Mouse (Mus musculus) gastrocnemius, postnatal 36 days (tissue): ENCODE results near the gene Dnph1. TPM values are rescaled to one million over a fixed set of nuclear protein-coding genes. Genes with fewer than 3 reads are reported as not detected.
"Not testable (repeated sequence)": the region's sequence is repeated elsewhere in the genome, so short reads cannot be mapped to it uniquely, and the experiment has no call there.

Experiments
- DNase-seq, 2 experiments: peaks; one replicate each; pipeline ENCODE4 v3.0.0; 2022
- intact Hi-C: fragments of 180-260 bp; cut with DNase I; formaldehyde crosslinking; loops from one replicate; pipeline ENCODE4 v1.15.1; 2025
- long read RNA-seq, 2 experiments: library from polyadenylated mRNA; stranded (forward); transcript quantifications; one replicate each; pipeline ENCODE4 v2.0.0; 2021
- total RNA-seq, 2 experiments: library from RNA; stranded (reverse); gene quantifications; 2 replicates each; pipeline ENCODE4 v1.2.3; 2021

Gene Dnph1
- total RNA-seq: 1 to 10 TPM; 4.9 to 6.7 TPM
- long read RNA-seq, experiment 1, transcript Dnph1-201 (4 exons, 1,190 nt): major isoform, 13 of 16 reads
- long read RNA-seq, experiment 1, partial matches to known transcripts: 1 of 16 reads
- long read RNA-seq, experiment 1, other reads (novel, unspliced or antisense): 2 of 16 reads
- long read RNA-seq, experiment 2, transcript Dnph1-201 (4 exons, 1,190 nt): major isoform, 9 of 17 reads
- long read RNA-seq, experiment 2, partial matches to known transcripts: 2 of 17 reads
- long read RNA-seq, experiment 2, other reads (novel, unspliced or antisense): 6 of 17 reads

- peak; percentile 32 to 63 for DNase-seq
- intact Hi-C loops: no loop called here
These were observed at the start of gene Dnph1 for GRCm38 (mm10) chr17:46496623-46497434. Gene Dnph1 (plus strand): TSS chr17:46496711.

- intact Hi-C loops: no loop called here
- no peak for DNase-seq
These were observed 43.8 kb upstream of the Dnph1 start for GRCm38 (mm10) chr17:46452683-46453082.

GRCm38 (mm10) chr17:46453302-46453948 is 43.1 kb upstream of the Dnph1 start:
- intact Hi-C loops: no loop called here
- no peak for DNase-seq

GRCm38 (mm10) chr17:46453970-46454411 is 42.5 kb upstream of the Dnph1 start:
- no peak for DNase-seq
- intact Hi-C loops: no loop called here

DNA sequence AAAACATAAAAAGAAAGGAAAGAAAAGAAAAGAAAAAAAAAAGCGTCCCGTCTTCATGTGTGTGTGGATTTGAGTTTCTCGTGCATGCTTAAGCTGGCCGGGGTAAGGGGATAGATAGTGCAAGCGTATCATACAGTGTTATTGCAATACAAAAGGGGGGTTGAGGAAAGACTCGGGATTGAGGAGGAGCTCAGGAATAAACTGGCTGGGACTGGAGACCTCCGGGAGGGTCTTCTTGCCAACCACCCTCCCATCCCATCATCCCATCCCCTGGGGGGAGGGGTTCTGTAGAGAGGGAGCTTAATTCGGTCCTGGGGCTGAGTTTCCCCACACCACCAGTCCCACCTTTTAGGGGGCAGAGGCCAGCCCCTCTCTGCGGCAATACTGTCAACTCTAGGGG is 42.0 kb upstream of the Dnph1 start:
- intact Hi-C loops: no loop called here
- no peak for DNase-seq

DNA sequence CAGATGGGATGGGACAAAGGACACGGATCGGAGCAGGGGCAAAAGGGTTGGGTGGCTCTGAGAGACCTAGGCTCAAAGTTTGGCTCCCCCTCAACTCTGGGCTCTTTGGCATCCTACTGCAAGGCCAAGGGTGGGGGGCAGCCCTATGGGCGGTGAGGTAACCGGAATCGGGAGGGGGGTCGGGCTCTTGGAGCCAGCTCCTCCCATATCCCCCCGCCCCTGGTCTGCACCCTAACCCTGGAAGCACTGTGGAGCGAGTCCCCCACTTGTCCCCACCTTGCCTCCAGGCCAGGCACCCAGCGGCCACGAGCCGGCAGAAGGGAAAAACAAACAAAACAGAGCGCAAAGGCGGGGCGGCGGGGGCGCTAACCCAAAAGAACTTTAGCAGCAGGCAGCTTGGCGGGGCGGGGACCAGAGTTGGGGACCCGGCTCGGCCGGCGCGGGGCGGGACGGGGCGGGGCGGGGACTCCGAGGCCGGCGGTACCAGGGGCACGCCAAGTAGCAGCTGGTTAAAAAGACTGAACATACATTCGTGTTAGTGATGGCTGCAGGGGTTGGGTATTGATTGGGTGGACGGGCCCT is 41.3 kb upstream of the Dnph1 start:
- intact Hi-C loops: loop anchor here (5.0 kb wide), 1 partner anchor 83 kb away; no protein-coding TSS in a partner anchor
- no peak for DNase-seq

DNA sequence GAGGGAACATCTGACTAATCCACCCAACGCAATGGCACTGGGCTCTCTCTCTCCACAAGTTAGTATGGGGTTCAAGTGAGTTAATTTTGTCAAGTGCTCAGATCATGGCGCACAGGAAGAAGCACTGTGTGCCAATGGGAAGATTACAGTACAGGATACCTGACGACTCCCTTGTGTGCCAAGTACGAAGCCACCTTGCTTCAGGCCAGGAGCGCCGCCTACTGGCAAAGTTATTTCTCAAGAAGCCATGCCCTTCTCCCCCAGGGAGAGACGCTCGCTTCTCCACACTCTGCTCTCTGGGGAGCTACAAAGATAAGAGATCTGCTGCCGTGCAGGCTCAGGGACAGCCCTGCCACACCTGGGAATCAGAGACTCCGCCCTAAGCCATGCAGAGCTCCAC is 38.7 kb upstream of the Dnph1 start:
- DNase-seq: peak in 1 of 2 experiments; percentile 42
- intact Hi-C loops: loop anchor here (5.0 kb wide), 1 partner anchor 85 kb away; no protein-coding TSS in a partner anchor

GRCm38 (mm10) chr17:46458439-46458838 is 38.1 kb upstream of the Dnph1 start:
- DNase-seq: no peak
- intact Hi-C loops: loop anchor here (5.0 kb wide), 1 partner anchor 86 kb away; no protein-coding TSS in a partner anchor

DNA sequence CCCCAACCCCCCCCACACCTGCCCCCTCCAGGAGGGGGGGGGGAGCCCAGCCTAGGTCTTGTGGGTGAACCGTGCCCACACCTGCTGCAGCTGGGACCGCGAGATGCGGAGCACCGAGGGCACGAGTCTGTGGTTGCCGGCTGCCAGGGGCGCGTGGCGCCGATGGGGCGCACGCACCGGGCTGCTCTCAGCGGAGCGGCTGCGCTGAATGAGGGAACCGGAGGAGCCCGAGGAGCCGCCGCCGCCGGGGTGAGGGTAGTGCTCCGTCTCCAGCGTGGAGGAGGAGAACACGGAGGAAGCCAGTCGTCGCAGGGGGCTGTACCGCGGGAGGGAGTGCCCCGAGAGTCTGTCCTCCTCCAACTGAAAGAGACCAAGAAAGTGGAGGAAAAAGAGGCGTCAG is 35.8 kb upstream of the Dnph1 start:
- DNase-seq: no peak
- intact Hi-C loops: no loop called here

- DNase-seq: no peak
- intact Hi-C loops: no loop called here
These were observed 35.2 kb upstream of the Dnph1 start for GRCm38 (mm10) chr17:46461347-46461746.

- intact Hi-C loops: no loop called here
- DNase-seq: no peak
These were observed 34.3 kb upstream of the Dnph1 start for GRCm38 (mm10) chr17:46462226-46462625.

DNA sequence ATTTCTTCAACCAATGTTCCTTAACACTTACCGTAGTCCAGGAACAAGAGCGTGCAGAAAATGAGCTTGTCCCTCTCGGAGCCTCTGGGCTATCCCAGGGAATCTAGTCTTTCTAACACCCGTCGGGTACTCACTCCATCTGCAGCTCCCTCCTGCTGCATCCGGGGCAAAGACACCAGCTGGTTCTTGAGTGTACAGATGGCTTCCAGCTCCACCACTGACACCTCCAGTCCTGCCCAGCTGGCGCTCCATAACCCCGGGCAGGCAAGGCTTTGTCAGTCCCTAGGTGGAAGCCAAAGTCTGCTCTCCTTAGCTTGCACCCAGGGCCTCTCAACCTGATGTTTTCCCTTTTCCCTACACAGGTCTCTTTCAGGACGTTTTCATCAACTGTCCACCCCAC is 28.7 kb upstream of the Dnph1 start:
- intact Hi-C loops: no loop called here

DNA sequence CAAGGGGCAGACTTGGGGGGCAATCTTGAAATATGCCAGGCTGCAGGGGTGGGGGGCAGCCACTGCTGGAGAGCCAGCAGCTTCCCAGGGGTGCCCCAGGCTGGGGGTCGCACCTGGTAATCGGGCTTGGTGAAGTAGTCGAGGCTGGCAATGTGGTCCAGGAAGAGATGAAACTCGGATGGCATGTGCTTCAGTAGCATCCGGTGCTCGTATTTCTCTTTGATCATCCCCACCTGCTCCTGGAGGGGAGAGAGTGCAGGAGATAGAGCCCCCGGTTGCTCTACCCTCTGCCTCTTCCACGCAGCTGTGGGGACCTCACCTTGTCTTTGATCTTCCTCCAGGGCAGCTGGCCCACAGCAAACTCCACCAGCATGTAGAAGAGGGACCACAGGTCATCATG is 19.9 kb upstream of the Dnph1 start:
- intact Hi-C loops: no loop called here
- DNase-seq: no peak

More for the DNA sequence above, 28.7 kb upstream of the Dnph1 start:
- no peak for DNase-seq

GRCm38 (mm10) chr17:46477286-46477685 is 19.2 kb upstream of the Dnph1 start:
- intact Hi-C loops: no loop called here
- no peak for DNase-seq

- intact Hi-C loops: no loop called here
- DNase-seq: no peak
These were observed 12.9 kb upstream of the Dnph1 start for GRCm38 (mm10) chr17:46483561-46484001.

- DNase-seq: no peak
- intact Hi-C loops: no loop called here
These were observed 12.5 kb upstream of the Dnph1 start for GRCm38 (mm10) chr17:46484021-46484431.

DNA sequence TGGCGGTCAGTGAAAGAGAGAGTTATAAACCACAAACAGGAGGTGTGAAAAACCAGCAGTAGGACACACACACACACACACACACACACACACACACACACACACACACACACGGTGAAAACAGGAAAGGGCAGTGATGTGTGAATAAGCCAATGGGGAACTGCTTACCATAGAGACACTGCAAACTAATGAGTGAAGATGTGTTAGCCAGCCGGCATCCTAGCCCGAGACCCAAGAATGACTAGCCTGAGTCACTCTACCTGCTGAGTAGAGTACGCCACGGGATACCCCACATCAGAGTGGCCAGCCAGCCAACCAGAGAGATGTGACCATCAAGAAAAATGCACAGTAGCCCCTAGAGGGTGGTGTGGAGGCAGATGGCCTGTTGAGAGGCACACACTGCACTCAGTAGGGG is 12.0 kb upstream of the Dnph1 start:
- intact Hi-C loops: no loop called here
- DNase-seq: no peak

DNA sequence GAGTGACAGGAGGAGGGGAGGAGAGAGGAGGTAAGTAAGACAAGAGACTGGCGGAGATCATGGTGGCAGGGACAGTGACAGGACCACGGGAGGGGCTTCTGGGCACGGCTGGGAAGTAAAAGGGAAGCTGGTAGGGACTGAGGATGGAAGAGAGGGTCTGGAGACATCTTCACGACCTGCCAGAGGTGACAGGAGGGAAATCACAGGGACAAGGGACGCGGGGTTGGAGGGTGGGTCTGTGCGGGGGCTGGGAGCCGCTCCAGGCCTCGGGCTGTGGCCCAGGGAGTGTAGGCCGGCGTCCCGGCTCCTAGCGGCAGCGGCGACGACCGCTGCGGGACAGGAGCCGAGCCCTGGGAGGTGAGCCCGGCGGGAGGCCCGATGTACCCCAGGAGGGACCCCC is 9.5 kb upstream of the Dnph1 start:
- DNase-seq: no peak
- intact Hi-C loops: no loop called here

- intact Hi-C loops: no loop called here
- no peak for DNase-seq
These were observed 9.1 kb upstream of the Dnph1 start, which contains the start of gene Ttbk1 for GRCm38 (mm10) chr17:46487431-46487830. Gene Ttbk1 (minus strand): TSS chr17:46487675.

- no peak for DNase-seq
- intact Hi-C loops: no loop called here
These were observed 1.0 kb upstream of the Dnph1 start for GRCm38 (mm10) chr17:46495486-46495885.

DNA sequence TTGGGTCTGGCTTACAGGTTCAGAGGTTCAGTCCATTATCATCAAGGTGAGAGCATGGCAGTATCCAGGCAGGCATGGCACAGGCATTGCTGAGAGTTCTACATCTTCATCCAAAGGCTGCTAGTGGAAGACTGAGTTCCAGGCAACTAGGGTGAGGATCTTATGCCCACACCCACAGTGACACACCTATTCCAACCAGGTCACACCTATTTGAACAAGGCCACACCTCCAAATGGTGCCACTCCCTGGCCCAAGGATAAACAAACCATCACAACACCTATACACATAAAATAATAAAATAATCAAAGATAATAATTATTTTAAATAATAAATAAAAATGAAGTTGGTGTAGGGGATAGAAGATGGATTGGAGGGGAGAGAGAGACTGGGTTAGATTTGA is 430 bp upstream of the Dnph1 start:
- DNase-seq, intact Hi-C loops: not testable (repeated sequence)
